Mouse (Mus musculus) spleen, adult 2 months (tissue): ENCODE measurements around the gene Ror1. TPM values are rescaled to one million over a fixed set of nuclear protein-coding genes. Genes with fewer than 3 reads are reported as not detected.

ENCODE experiments used
- DNase-seq, 2 experiments: peaks; one replicate each; pipeline versions ENCODE4 v3.0.0 to v3.0.0-alpha.2; 2012 to 2021; ENCODE audit warnings: low spot score in 2 of 2, low read depth in 1 of 2
- H3K27ac ChIP-seq: fragments of 200-500 bp; 2 replicates; pipeline ENCODE4 v1.5.1; 2012; ENCODE audit warnings: low read length, inconsistent platforms; ENCODE audit not compliant: insufficient read depth
- H3K27me3 ChIP-seq: fragments of 200-500 bp; 2 replicates; pipeline ENCODE4 v1.6.1; 2012; ENCODE audit warnings: mild to moderate bottlenecking, moderate library complexity, low read length, inconsistent platforms; ENCODE audit not compliant: control insufficient read depth, insufficient read depth
- H3K36me3 ChIP-seq: fragments of 200-500 bp; 2 replicates; pipeline ENCODE4 v1.6.1; 2012; ENCODE audit warnings: mild to moderate bottlenecking, low read length, inconsistent platforms; ENCODE audit not compliant: control insufficient read depth, insufficient read depth
- H3K4me1 ChIP-seq: fragments of 200-500 bp; 2 replicates; pipeline ENCODE4 v1.6.1; 2011; ENCODE audit warnings: inconsistent platforms; ENCODE audit not compliant: control insufficient read depth, insufficient read depth, insufficient read length
- H3K4me3 ChIP-seq: fragments of 200-500 bp; 2 replicates; pipeline ENCODE4 v1.5.1; 2011; ENCODE audit warnings: mild to moderate bottlenecking, inconsistent platforms; ENCODE audit not compliant: insufficient read depth, insufficient read length; ENCODE audit errors: extremely low read depth
- CTCF ChIP-seq: fragments of 200-500 bp; IDR thresholded peaks from 2 replicates; pipeline ENCODE4 v1.5.1; 2011; ENCODE audit warnings: mild to moderate bottlenecking, inconsistent platforms; ENCODE audit not compliant: insufficient read depth, insufficient read length, insufficient replicate concordance; ENCODE audit errors: extremely low read depth
- POLR2A ChIP-seq: fragments of 200-500 bp; IDR thresholded peaks from 2 replicates; pipeline ENCODE4 v1.6.1; 2011; ENCODE audit warnings: low read depth, low read length, inconsistent platforms
- WGBS: fragments of 180-500 bp; shearing (Covaris S2); methylation state at CpG from one replicate; pipeline ENCODE4 v1.1.7; 2018; 5-methylcytosine and 5-hydroxymethylcytosine counted together
- polyA plus RNA-seq: library from polyadenylated mRNA; depleted of rRNA; stranded (reverse); fragments of >200 nt; gene quantifications from 2 replicates; pipeline ENCODE4 v1.2.3, GENCODE M21; 2012; rRNA removed

Ror1 gene
- 0.61 and 0.64 TPM in 2 replicates for polyA plus RNA-seq

GRCm38 (mm10) chr4:100095685-100096595 lies at the start of gene Ror1:
TSS of gene Ror1 (plus strand) at chr4:100095791.
- TF ChIP-seq CTCF (peak; percentile 31; the same call in 1 of the 2 replicates), POLR2A (no peak)
- H3K27me3 ChIP-seq, result peaks cover 9% of the 10 kb centered on the region
- H3K4me3 ChIP-seq, result peak within 1 kb of the TSS; percentile 56
- peak within 1 kb of the TSS; percentile 57 for H3K27ac ChIP-seq
- 2% methylated on average over 76 of the region's 76 CpGs for WGBS
- no peaks in the 10 kb centered on the region for H3K36me3 ChIP-seq
- H3K4me1 ChIP-seq, result peaks cover 4% of the 10 kb centered on the region; the same call in 1 of the 2 replicates
- DNase-seq, result peak in 1 of 2 experiments; percentile 22

- no peaks in the 10 kb centered on the region for H3K36me3 ChIP-seq
- H3K27ac ChIP-seq, result no peak overlapping the region
- no peaks in the 10 kb centered on the region for H3K27me3 ChIP-seq
- no peak for TF ChIP-seq POLR2A
- no peak overlapping the region for H3K4me3 ChIP-seq
- no peak for DNase-seq
- WGBS, result 87% methylated on average over 6 of the region's 6 CpGs
- H3K4me1 ChIP-seq, result no peaks in the 10 kb centered on the region
These were observed 48.5 kb upstream of the Ror1 start for GRCm38 (mm10) chr4:100047066-100047465.

- H3K36me3 ChIP-seq, result no peaks in the 10 kb centered on the region
- no peaks in the 10 kb centered on the region for H3K27me3 ChIP-seq
- no peak for DNase-seq
- H3K4me3 ChIP-seq, result no peak overlapping the region
- no peaks in the 10 kb centered on the region for H3K4me1 ChIP-seq
- WGBS, result 50% methylated on average over 7 of the region's 7 CpGs
- no peak overlapping the region for H3K27ac ChIP-seq
- no peak for TF ChIP-seq CTCF
- TF ChIP-seq POLR2A, result no peak
These were observed 47.1 kb upstream of the Ror1 start for GRCm38 (mm10) chr4:100048351-100048950.

GRCm38 (mm10) chr4:100051767-100052166 lies 43.8 kb upstream of the Ror1 start:
- H3K4me3 ChIP-seq, result no peak overlapping the region
- no peak overlapping the region for H3K27ac ChIP-seq
- H3K36me3 ChIP-seq, result no peaks in the 10 kb centered on the region
- H3K27me3 ChIP-seq, result no peaks in the 10 kb centered on the region
- TF ChIP-seq CTCF (no peak), POLR2A (no peak)
- no peaks in the 10 kb centered on the region for H3K4me1 ChIP-seq
- DNase-seq, result no peak

- Histone ChIP-seq H3K27me3 (no peaks in the 10 kb centered on the region), H3K36me3 (no peaks in the 10 kb centered on the region), H3K4me1 (no peaks in the 10 kb centered on the region), H3K4me3 (no peak overlapping the region), H3K27ac (no peak overlapping the region)
- TF ChIP-seq POLR2A (no peak), CTCF (no peak)
- 20% methylated on average over 3 of the region's 3 CpGs for WGBS
- DNase-seq, result no peak
These were observed 43.3 kb upstream of the Ror1 start for GRCm38 (mm10) chr4:100052258-100052657.

GRCm38 (mm10) chr4:100056046-100056445 lies 39.5 kb upstream of the Ror1 start:
- TF ChIP-seq POLR2A (no peak), CTCF (no peak)
- H3K4me1 ChIP-seq, result no peaks in the 10 kb centered on the region
- H3K27me3 ChIP-seq, result no peaks in the 10 kb centered on the region
- H3K36me3 ChIP-seq, result no peaks in the 10 kb centered on the region
- no peak overlapping the region for H3K27ac ChIP-seq
- 85% methylated on average over 9 of the region's 9 CpGs for WGBS
- DNase-seq, result no peak
- no peak overlapping the region for H3K4me3 ChIP-seq

- WGBS, result 91% methylated on average over 4 of the region's 4 CpGs
- no peak for DNase-seq
- H3K27ac ChIP-seq, result no peak overlapping the region
- no peak overlapping the region for H3K4me3 ChIP-seq
- no peaks in the 10 kb centered on the region for H3K4me1 ChIP-seq
- TF ChIP-seq CTCF, result no peak
- TF ChIP-seq POLR2A, result no peak
- no peaks in the 10 kb centered on the region for H3K36me3 ChIP-seq
- H3K27me3 ChIP-seq, result no peaks in the 10 kb centered on the region
These were observed 39.1 kb upstream of the Ror1 start for GRCm38 (mm10) chr4:100056446-100056845.
